Mouse (Mus musculus) retina, postnatal 7 days (tissue): ENCODE results near the gene Zfr2.
A peak's percentile ranks its signal among the peaks of the same experiment; 100 is the strongest.
"Not testable (repeated sequence)": the region's sequence is repeated elsewhere in the genome, so short reads cannot be mapped to it uniquely, and the experiment has no call there.

Experiments
- DNase-seq: peaks from one replicate; pipeline ENCODE4 v3.0.0-alpha.2; 2012; ENCODE audit warnings: low read depth, low spot score

Gene Zfr2

DNA sequence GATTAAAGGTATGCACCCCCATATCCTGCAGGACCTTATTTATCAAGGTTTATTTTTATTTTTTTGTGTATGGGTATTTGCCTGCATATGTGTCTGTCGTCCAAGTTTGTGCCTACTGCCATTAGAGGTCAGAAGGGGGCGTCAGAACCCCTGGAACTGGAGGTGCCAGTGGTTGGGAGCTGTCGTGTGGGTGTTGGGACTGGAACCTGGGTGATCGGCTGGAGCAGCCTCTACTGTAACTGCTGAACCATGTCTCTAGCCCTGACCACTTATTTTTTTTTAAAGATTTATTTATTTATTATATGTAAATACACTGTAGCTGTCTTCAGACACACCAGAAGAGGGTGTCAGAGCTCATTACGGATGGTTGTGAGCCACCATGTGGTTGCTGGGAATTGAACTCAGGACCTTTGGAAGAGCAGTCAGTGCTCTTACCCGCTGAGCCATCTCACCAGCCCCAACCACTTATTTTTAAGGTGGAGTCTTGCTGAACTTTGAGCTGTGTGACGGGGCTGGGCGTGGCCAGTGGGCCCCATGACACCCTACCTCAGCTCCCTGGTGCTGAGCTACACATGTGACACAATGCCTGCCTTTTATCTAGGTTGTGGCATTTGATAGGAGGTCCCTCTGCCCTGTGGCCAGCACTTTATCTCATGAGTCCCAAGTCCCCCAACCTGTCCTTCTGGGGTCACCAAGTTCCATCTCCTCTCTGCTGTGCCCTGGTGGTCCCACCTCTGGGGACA lies 29.8 kb upstream of the Zfr2 start:
- DNase-seq, result no peak

- no peak for DNase-seq
These were observed 28.8 kb upstream of the Zfr2 start for GRCm38 (mm10) chr10:81204137-81204536.

- no peak for DNase-seq
These were observed 22.8 kb upstream of the Zfr2 start for GRCm38 (mm10) chr10:81210154-81210553.

GRCm38 (mm10) chr10:81216260-81216659 lies 16.7 kb upstream of the Zfr2 start:
- no peak for DNase-seq

DNA sequence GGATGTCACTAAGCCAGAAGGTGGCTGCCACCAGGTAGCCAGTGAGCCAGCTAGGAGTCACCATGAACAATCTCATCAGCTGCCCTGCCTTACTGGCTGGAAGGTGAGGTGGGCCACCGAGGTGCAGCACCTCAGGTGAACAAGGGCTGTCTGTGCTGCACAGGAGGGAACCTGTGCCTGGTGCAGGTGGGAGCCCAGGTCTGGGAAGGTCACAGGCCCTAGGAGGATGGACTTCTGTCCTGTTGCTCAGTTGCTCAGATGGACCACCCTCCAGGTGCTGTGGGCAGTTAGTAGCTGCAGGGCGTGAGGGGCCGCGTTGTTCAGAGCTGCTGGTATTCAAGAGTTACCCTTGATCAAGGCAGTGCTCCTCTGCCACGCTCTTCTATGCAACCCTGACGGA lies 16.1 kb upstream of the Zfr2 start:
- DNase-seq, result no peak

GRCm38 (mm10) chr10:81217267-81217666 lies 15.7 kb upstream of the Zfr2 start:
- DNase-seq, result not testable (repeated sequence)

DNA sequence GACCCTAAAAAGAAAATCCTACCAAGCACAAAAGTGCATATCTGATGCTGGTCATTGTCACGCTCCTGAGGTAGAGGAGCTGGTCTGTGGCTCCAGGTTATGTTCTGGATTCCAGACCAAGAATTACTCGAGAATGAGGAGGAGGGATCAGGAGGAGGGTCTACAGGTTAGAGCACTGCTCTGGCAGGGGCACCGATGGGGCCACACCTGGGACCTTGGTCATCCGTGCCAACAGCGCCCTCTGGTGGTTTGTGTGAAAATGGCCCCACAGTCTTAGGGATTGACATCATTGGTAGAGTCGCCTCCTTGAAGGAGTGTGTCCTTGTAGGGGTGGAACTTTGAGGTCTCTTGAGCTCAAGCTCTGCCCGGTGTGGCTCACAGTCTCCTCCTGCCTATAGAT lies 15.0 kb upstream of the Zfr2 start:
- DNase-seq, result peak; percentile 52

GRCm38 (mm10) chr10:81221402-81222015 lies 11.4 kb upstream of the Zfr2 start:
- DNase-seq, result no peak

DNA sequence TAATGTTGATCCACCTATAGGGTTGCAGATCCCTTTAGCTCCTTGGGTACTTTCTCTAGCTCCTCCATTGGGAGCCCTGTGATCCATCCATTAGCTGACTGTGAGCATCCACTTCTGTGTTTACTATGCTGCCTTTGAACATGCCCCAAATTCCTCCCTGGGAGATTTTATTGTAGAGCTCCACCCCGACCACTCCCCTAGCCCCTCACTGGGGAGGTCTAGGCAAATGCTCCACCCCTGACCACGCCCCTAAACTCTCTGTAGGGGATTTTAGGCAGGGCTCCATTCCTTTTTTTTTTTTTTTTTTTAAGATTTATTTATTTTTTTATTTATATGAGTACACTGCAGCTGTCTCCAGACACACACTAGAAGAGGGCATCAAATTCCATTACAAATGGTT lies 9.2 kb upstream of the Zfr2 start:
- not testable (repeated sequence) for DNase-seq

DNA sequence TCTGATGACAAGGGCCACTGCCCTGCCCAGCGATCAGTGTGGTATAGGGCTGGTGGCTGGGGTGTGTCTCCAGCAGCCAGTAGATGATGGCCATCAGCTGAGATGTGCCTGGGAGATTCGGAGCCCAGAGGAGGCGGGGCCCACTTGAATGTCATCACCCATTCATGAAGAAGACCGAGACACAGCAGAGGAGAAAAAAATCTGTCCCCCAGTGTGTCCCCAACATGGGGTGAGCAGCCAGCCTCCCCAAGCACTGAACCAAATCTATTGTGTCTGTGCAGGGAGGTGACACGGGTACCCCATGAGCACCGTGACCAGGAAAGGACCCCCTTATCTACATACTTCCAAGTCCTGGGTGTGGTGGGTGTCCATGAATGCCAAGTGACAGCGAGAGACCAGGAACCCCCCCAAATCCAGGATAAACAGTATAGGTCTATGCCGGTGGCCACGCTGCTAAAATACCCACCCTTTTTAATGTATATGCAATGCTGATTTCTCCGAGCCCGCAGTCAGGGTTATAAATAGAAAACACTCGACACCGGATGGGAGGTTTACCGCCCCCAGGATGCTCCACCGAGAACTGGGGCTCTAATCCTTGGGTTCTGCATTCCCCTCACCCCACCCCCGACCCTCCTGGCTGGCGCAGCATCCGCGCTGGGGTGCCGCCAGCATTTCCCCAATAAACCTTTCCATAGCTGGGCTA lies 3.1 kb upstream of the Zfr2 start:
- no peak for DNase-seq

DNA sequence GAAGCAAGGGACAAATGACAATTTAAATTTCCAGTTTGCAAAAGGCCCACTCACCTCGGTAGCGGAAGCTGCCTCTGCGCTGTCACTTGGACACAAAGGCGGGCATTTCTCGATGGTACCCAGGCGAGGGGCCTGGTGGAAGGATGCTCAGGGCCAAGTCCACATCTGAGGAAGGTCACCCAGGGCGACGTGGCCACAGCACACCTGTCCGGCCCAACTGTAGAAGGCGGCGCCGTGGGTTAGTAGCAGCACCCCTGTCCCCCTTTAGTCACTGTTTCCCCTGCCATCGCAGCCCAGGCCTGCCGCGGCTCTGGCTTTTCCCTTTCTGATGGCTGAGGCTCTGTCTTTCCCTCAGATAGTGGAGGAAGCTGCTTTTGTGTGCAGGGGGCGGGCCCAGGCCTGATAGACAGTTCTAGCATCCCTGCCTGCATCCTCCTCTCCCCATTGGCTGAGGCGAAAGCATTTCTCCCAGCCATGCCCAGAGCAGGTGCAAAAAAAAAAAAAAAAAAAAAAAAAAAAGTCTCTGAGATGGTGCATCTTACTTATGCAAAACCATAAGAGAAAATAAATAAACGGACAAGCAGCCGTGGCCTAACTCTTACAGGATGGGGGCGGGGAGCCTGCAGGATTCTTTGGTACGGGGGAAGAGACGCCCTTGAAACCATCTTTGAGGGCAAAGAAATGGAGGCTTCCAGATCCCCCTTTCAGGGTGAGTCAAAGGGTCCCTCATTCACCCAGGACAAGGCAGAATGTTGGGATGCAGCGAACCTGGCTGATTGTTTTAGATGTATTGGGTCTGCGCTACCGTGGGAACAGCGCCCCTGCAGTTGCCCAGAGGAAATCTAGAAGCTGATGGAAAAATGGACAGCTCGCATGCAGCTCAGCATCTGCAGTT lies 2.3 kb upstream of the Zfr2 start, which contains the start of gene Atcay:
Atcay (minus strand) TSS at position 396 of the 895 bp plus-strand sequence.
- peak; percentile 42 for DNase-seq

DNA sequence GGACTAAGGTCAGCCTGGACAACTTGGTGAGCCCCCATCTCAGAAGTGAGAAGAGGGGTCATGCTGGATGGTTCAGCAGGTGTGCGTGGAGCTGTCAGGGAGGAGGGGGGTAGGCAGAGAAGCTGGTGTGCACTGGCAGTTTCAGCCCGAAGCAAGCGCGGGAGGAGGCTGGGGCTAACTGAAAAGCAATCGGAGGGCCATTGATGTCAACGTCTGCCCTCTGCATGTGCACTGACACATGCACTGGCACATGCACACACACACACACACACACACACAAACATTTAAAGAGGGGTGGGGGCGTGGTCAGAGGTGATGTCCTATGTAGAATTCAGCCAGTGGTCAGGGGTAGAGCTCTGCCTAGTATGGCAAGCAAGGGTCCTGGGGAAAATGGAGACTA lies 1.5 kb upstream of the Zfr2 start:
- no peak for DNase-seq

DNA sequence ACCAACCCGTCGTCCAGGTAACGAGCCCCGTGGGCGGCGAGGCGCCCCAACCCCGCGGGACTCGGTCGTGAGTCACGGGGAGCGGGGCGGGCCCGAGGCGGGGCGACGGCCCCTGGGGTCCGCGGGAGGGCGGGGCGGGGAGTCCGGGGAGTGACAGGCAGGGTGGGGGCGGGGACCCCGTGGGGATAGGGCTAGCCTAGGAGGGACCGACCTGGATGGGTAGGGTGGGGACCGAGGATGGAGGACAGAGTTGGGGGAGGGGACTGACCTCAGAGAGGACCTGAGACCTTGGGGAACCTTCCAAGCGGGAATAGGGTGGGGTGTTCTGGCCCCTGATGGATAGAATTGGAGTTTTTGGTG lies 251 bp downstream of the Zfr2 start:
- DNase-seq, result no peak

DNA sequence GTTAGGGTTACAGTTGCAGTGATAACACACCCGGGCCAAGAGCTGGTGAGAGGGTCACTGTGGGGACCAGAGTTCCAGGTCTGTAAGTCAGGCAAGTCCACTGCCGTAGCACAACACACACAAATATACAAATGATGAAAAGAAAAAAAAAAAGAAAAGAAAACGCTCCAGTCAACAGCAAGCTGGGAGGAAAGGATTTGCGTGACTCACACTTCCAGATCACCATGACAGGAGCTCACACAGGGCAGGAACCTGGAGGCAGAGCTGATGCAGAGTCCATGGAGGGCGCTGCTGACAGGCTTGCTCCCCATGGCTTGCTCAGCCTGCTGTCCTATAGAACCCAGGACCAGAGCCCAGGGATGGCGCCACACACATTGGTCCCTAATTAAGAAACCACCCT lies 1.3 kb downstream of the Zfr2 start:
- DNase-seq, result no peak

DNA sequence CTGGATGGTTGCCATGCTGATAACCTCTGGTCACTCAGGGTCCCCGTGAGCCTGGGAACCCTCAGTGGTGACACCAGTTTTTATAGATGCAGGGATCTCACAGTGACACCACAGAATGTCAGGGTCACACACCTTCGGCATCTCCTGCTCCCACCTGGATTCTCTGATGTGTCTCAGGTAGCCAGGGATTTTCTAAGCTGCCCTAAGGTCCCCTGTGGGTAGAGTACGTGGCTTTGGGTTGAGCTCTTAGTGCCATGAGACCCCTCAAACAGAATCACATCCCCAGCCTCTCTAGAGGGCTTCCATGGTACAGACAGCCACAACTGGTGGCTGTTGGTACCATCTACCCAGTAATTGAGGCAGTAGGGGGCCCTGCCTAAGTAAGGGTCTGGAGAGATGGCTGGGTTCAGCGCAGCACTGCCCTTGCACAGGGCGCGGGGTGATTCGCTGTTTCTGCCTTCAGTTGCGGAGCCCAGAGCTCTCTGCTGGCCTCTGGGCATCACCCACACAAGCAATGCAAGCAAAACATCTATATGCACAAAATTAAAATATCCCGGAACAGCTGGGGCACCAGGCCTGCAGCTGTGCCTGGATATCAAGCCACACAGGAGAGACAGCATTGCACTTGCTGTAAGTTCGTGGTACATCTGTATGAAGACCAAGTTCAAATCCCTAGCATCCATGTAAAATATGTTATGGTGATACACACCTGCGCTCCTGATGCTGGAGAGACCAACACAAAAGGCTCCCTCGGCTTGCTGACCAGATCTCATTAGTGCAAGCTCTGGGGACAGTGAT lies 3.7 kb downstream of the Zfr2 start:
- DNase-seq, result no peak

DNA sequence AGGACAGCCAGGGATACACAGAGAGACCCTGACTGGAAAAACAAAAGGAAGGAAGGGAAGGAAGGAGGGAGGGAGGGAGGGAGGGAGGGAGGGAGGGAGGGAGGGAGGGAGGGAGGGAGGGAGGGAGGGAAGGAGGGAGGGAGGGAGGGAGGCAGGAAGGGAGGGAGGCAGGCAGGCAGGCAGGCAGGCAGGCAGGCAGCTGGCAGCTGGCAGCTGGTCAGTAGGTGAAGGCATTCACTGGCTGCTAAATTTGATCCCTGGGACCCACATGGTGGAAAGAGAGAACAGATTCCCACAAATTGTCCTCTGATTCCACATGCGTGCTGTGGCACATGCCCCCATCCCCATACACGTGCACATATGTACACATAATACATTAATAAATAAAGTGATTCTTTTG lies 5.7 kb downstream of the Zfr2 start:
- no peak for DNase-seq

DNA sequence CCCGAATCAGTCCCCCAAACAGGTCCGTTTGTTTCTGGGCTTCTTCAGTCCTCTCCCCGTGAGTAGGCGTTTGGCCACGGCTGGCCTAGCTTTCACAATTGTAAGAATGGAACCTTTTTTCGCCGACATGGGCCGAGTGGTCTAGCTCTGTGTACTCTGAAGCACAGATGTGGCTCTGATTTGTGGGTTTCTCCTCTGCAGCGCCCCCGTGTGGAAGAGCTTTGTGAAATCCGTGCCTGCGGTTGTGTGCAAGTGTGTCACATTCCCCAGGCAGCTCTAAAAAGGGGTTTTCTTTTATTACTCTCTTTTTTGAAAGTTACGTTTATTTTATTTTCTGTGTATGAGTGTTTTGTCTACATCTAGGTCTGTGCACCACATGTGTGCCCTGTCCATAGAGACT lies 7.9 kb downstream of the Zfr2 start:
- peak; percentile 48 for DNase-seq

GRCm38 (mm10) chr10:81242021-81242420 lies 9.1 kb downstream of the Zfr2 start:
- DNase-seq, result no peak

DNA sequence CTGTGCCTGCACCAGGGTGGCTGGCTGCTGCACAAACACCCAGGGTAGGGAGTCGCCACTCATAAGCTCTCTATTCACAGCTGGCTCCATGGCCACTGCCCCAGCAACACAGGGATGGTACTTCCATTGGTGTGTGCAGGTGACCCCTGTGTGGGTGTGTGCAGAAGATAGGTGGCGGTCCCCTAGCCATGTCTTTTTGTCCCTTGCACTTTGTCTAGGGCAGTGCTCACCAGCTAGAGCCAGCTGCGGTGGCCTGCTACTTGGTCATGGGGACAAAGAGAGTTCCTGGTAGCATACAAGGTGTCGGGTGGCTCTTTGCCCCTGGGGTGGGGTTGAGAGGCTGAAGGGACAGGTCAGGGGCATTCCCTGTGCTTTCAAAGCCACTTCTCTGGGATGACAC lies 11.2 kb downstream of the Zfr2 start:
- DNase-seq, result no peak

GRCm38 (mm10) chr10:81244595-81244994 lies 11.6 kb downstream of the Zfr2 start:
- peak; percentile 65 for DNase-seq

DNA sequence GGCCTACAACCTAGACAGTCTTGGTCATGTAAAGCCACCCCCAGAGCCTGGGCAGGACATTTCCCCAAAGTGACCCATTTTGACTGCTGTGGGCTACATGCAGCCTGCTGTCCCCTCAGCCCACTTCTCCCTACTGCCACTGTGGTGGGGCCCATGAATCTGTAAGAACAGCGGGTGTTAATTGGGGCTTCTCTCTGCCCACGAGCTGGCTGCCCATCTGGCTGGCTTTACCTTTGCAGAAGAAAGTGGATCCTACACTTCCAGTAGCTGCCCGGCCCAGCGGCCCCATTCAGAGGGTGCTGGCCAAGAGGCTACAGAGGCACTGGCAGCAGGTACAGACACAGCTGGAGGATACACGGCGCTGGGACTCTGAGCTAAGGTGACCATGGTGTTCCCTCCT lies 12.2 kb downstream of the Zfr2 start:
- no peak for DNase-seq
